Mouse (Mus musculus) myocyte (in vitro differentiated cells): ENCODE results near the gene Angptl2. TPM values are rescaled to one million over a fixed set of nuclear protein-coding genes. Genes with fewer than 3 reads are reported as not detected.

Experiments used
- H3K27me3 ChIP-seq: one replicate; pipeline ENCODE4 v1.6.1; 2011; ENCODE audit not compliant: control insufficient read depth, insufficient read depth, insufficient read length
- H3K36me3 ChIP-seq: one replicate; pipeline ENCODE4 v1.6.1; 2011; ENCODE audit not compliant: control insufficient read depth, insufficient read depth
- H3K4me2 ChIP-seq: one replicate; pipeline ENCODE4 v1.6.1; 2011; ENCODE audit warnings: low read depth, control low read depth
- H3K4me3 ChIP-seq: one replicate; pipeline ENCODE4 v1.5.1; 2011; ENCODE audit warnings: mild to moderate bottlenecking, control low read depth, moderate library complexity
- H3K79me2 ChIP-seq: one replicate; pipeline ENCODE4 v1.6.1; 2011; ENCODE audit not compliant: control insufficient read depth, insufficient read depth
- H3ac ChIP-seq: one replicate; pipeline ENCODE4 v1.6.1; 2011; ENCODE audit not compliant: control insufficient read depth, insufficient read length
- CEBPB ChIP-seq: IDR thresholded peaks from 2 replicates; pipeline ENCODE4 v1.6.1; 2011; ENCODE audit warnings: mild to moderate bottlenecking, moderate library complexity; ENCODE audit not compliant: poor library complexity, insufficient read depth, severe bottlenecking
- E2F4 ChIP-seq: IDR thresholded peaks from one replicate; pipeline ENCODE4 v1.6.1; 2011; ENCODE audit warnings: mild to moderate bottlenecking, control low read depth, moderate library complexity; ENCODE audit not compliant: insufficient read depth
- MAX ChIP-seq: IDR thresholded peaks from one replicate; pipeline ENCODE4 v1.6.1; 2011; ENCODE audit warnings: low read depth, mild to moderate bottlenecking, control low read depth
- MYOD1 ChIP-seq, 3 experiments: IDR thresholded peaks; one replicate each; pipeline ENCODE4 v1.6.1; 2011; ENCODE audit warnings: control low read depth in 2 of 3, low read depth in 2 of 3, mild to moderate bottlenecking in 2 of 3, moderate library complexity in 1 of 3; ENCODE audit not compliant: insufficient read length in 2 of 3, control insufficient read depth in 1 of 3
- MYOG ChIP-seq, 3 experiments: IDR thresholded peaks; one replicate each; pipeline ENCODE4 v1.6.1; 2011; ENCODE audit warnings: control low read depth in 2 of 3, low read depth in 2 of 3, mild to moderate bottlenecking in 2 of 3; ENCODE audit not compliant: insufficient read length in 2 of 3, control insufficient read depth in 1 of 3, insufficient read depth in 1 of 3
- POLR2A ChIP-seq: IDR thresholded peaks from one replicate; pipeline ENCODE4 v1.6.1; 2011; ENCODE audit warnings: low read depth, mild to moderate bottlenecking, control low read depth, moderate library complexity; ENCODE audit not compliant: insufficient read length
- POLR2AphosphoS2 ChIP-seq: IDR thresholded peaks from one replicate; pipeline ENCODE4 v1.6.1; 2011; ENCODE audit warnings: low read depth, control low read depth; ENCODE audit not compliant: insufficient read length
- REST ChIP-seq: IDR thresholded peaks from one replicate; pipeline ENCODE4 v1.6.1; 2011; ENCODE audit warnings: mild to moderate bottlenecking, control low read depth, moderate library complexity; ENCODE audit not compliant: insufficient read depth, insufficient read length
- SRF ChIP-seq: IDR thresholded peaks from one replicate; pipeline ENCODE4 v1.6.1; 2011; ENCODE audit warnings: low read depth; ENCODE audit not compliant: control insufficient read depth, insufficient read length
- TCF12 ChIP-seq: IDR thresholded peaks from one replicate; pipeline ENCODE4 v1.6.1; 2011; ENCODE audit warnings: mild to moderate bottlenecking, control low read depth; ENCODE audit not compliant: poor library complexity, insufficient read depth, severe bottlenecking
- TCF3 ChIP-seq: IDR thresholded peaks from one replicate; pipeline ENCODE4 v1.6.1; 2011; ENCODE audit warnings: low read depth, control low read depth; ENCODE audit not compliant: insufficient read length
- USF1 ChIP-seq: IDR thresholded peaks from one replicate; pipeline ENCODE4 v1.6.1; 2011; ENCODE audit warnings: low read depth, mild to moderate bottlenecking, control low read depth, moderate library complexity
- polyA plus RNA-seq: library from polyadenylated mRNA; unstranded; fragments of >200 nt; fragmentation: generic; extraction: Trizol; gene quantifications from one replicate; pipeline ENCODE4 v1.2.1, GENCODE M21; 2012; ENCODE audit warnings: missing spikeins

The Angptl2 gene
- polyA plus RNA-seq, 1 experiment, result 130 TPM

GRCm38 (mm10) chr2:33265793-33266192 lies 49.9 kb downstream of the Angptl2 start:
- TF ChIP-seq E2F4, result no peak
- TF ChIP-seq TCF3, result no peak
- no peak for TF ChIP-seq MAX
- no peak for TF ChIP-seq POLR2A
- no peak for TF ChIP-seq USF1
- TF ChIP-seq POLR2AphosphoS2, result no peak
- TF ChIP-seq TCF12, result no peak
- TF ChIP-seq CEBPB, result no peak
- no peak for TF ChIP-seq REST
- TF ChIP-seq MYOD1 (IDR thresholded peaks at IDR 0.05; ENCODE audit: control insufficient read depth in 1 of 3, insufficient read length in 2 of 3, low read depth in 2 of 3), result no peak
- no peak for TF ChIP-seq MYOG (IDR thresholded peaks at IDR 0.05; ENCODE audit: control insufficient read depth in 1 of 3, insufficient read depth in 1 of 3, insufficient read length in 2 of 3, low read depth in 2 of 3)
- no peak for TF ChIP-seq SRF
- H3K27me3 ChIP-seq, result no peaks in the 10 kb centered on the region
- no peaks in the 10 kb centered on the region for H3K79me2 ChIP-seq
- H3K36me3 ChIP-seq, result no peaks in the 10 kb centered on the region
- H3ac ChIP-seq, result no peak overlapping the region
- no peak overlapping the region for H3K4me3 ChIP-seq
- H3K4me2 ChIP-seq, result no peak overlapping the region

- no peak overlapping the region for H3ac ChIP-seq
- H3K36me3 ChIP-seq, result no peaks in the 10 kb centered on the region
- no peak overlapping the region for H3K4me3 ChIP-seq
- no peak for TF ChIP-seq MAX
- no peak for TF ChIP-seq MYOG (IDR thresholded peaks at IDR 0.05; ENCODE audit: control insufficient read depth in 1 of 3, insufficient read depth in 1 of 3, insufficient read length in 2 of 3, low read depth in 2 of 3)
- no peak for TF ChIP-seq MYOD1 (IDR thresholded peaks at IDR 0.05; ENCODE audit: control insufficient read depth in 1 of 3, insufficient read length in 2 of 3, low read depth in 2 of 3)
- no peak for TF ChIP-seq TCF12
- TF ChIP-seq POLR2AphosphoS2, result no peak
- no peak overlapping the region for H3K4me2 ChIP-seq
- H3K27me3 ChIP-seq, result no peaks in the 10 kb centered on the region
- H3K79me2 ChIP-seq, result no peaks in the 10 kb centered on the region
Measured at GRCm38 (mm10) chr2:33267075-33267474, 51.2 kb downstream of the Angptl2 start.

- no peak overlapping the region for H3ac ChIP-seq
- H3K4me2 ChIP-seq, result no peak overlapping the region
- H3K4me3 ChIP-seq, result no peak overlapping the region
- H3K79me2 ChIP-seq, result no peaks in the 10 kb centered on the region
- no peaks in the 10 kb centered on the region for H3K36me3 ChIP-seq
- no peaks in the 10 kb centered on the region for H3K27me3 ChIP-seq
- TF ChIP-seq USF1 (no peak), CEBPB (no peak), MYOG (IDR thresholded peaks at IDR 0.05; ENCODE audit: control insufficient read depth in 1 of 3, insufficient read depth in 1 of 3, insufficient read length in 2 of 3, low read depth in 2 of 3) (no peak), E2F4 (no peak), MYOD1 (IDR thresholded peaks at IDR 0.05; ENCODE audit: control insufficient read depth in 1 of 3, insufficient read length in 2 of 3, low read depth in 2 of 3) (no peak), REST (no peak), SRF (no peak), POLR2A (no peak), POLR2AphosphoS2 (no peak)
Measured at GRCm38 (mm10) chr2:33268384-33269131, 52.7 kb downstream of the Angptl2 start.

GRCm38 (mm10) chr2:33269132-33269493 lies 53.2 kb downstream of the Angptl2 start:
- no peak overlapping the region for H3ac ChIP-seq
- H3K4me3 ChIP-seq, result no peak overlapping the region
- no peaks in the 10 kb centered on the region for H3K27me3 ChIP-seq
- H3K4me2 ChIP-seq, result no peak overlapping the region
- no peaks in the 10 kb centered on the region for H3K79me2 ChIP-seq
- no peaks in the 10 kb centered on the region for H3K36me3 ChIP-seq
- TF ChIP-seq MAX, result no peak
- no peak for TF ChIP-seq POLR2AphosphoS2
- no peak for TF ChIP-seq SRF
- TF ChIP-seq E2F4, result no peak
- no peak for TF ChIP-seq CEBPB
- TF ChIP-seq TCF12, result no peak
- TF ChIP-seq MYOD1 (IDR thresholded peaks at IDR 0.05; ENCODE audit: control insufficient read depth in 1 of 3, insufficient read length in 2 of 3, low read depth in 2 of 3), result no peak
- no peak for TF ChIP-seq MYOG (IDR thresholded peaks at IDR 0.05; ENCODE audit: control insufficient read depth in 1 of 3, insufficient read depth in 1 of 3, insufficient read length in 2 of 3, low read depth in 2 of 3)
- TF ChIP-seq POLR2A, result no peak
- TF ChIP-seq REST, result no peak
- no peak for TF ChIP-seq USF1
- no peak for TF ChIP-seq TCF3

GRCm38 (mm10) chr2:33270569-33270968 lies 54.7 kb downstream of the Angptl2 start:
- no peak overlapping the region for H3K4me3 ChIP-seq
- no peaks in the 10 kb centered on the region for H3K79me2 ChIP-seq
- no peak overlapping the region for H3ac ChIP-seq
- TF ChIP-seq TCF12, result no peak
- TF ChIP-seq SRF, result no peak
- TF ChIP-seq MYOG (IDR thresholded peaks at IDR 0.05; ENCODE audit: control insufficient read depth in 1 of 3, insufficient read depth in 1 of 3, insufficient read length in 2 of 3, low read depth in 2 of 3), result no peak
- TF ChIP-seq TCF3, result no peak
- no peak for TF ChIP-seq CEBPB
- no peak for TF ChIP-seq MAX
- no peak for TF ChIP-seq E2F4
- TF ChIP-seq POLR2A, result no peak
- TF ChIP-seq POLR2AphosphoS2, result no peak
- no peak for TF ChIP-seq USF1
- TF ChIP-seq MYOD1 (IDR thresholded peaks at IDR 0.05; ENCODE audit: control insufficient read depth in 1 of 3, insufficient read length in 2 of 3, low read depth in 2 of 3), result no peak
- no peak for TF ChIP-seq REST
- no peaks in the 10 kb centered on the region for H3K36me3 ChIP-seq
- no peak overlapping the region for H3K4me2 ChIP-seq
- H3K27me3 ChIP-seq, result no peaks in the 10 kb centered on the region
